Mouse (Mus musculus) urinary bladder, postnatal 36 days (tissue): ENCODE data around the gene Faap24.

Experiments
- DNase-seq, 2 experiments: peaks; one replicate each; pipeline ENCODE4 v3.0.0; 2022; ENCODE audit warnings: low spot score in 2 of 2, mixed read lengths in 1 of 2

Faap24 gene

GRCm38 (mm10) chr7:35396542-35397168, at the start of gene Faap24, which contains the start of gene Cep89:
Gene Faap24, minus strand, starts transcription at chr7:35396836.
Gene Cep89, plus strand, starts transcription at chr7:35397035.
- DNase-seq = peak; percentile 92 to 96

DNA sequence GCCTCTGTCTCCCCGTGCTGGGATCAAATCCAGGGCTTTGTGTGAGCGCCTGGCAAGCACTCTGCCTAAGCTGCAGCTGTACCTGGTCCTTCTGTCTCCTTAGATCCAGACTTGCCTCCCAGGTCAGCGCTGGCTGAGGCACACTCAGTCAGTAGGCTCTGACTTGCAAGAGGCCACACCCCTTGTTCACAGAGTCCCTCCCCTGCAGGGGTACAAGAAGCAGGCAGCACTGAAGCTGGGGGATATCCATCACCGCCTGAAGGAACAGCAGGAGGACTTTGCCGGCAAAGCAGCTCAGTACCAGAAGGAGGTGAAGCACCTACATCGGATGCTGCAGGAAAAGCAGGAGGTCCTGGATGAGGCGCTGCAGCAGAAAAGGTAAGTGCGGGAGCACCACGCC, 38.6 kb upstream of the Faap24 start:
- DNase-seq = no peak

GRCm38 (mm10) chr7:35428146-35428545, 31.5 kb upstream of the Faap24 start:
- DNase-seq = no peak

- no peak for DNase-seq
Measured at GRCm38 (mm10) chr7:35423071-35423470, 26.4 kb upstream of the Faap24 start.

DNA sequence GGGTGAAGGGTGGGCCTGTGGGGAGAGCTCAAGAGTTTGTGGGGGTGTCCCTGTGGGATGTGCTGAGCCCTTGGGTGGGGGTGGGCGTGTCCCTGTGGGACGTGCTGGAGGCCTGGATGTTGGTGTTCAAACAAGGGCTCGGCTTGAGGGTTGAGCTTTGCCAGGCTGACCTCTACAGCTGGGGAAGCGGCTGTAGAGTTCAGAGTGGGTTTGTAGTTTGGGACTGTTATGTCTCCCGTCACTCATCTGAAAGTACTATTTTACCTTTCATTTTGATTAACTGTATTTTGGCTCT, 20.0 kb upstream of the Faap24 start:
- DNase-seq = no peak

GRCm38 (mm10) chr7:35415801-35416653, 19.4 kb upstream of the Faap24 start:
- DNase-seq = no peak

DNA sequence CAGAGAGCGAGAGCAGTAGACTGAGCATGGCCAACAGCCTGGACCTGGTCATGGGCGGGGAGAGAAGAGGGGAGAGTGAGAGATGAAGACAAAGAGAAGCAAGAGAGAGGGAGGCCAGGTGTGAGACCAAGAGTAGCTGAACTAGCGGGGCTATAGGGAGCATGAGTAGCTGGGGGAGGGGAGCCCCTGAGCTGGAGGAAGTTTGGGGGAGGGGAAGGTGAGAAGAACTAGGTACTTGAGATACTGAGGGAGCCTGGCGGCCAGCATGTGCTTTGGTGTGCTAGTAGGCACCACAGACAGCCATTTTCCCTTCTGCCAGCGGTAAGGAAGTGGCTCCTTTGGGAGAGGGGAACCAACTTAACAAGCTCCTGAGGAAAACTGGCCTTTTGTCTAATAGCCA, 18.6 kb upstream of the Faap24 start:
- DNase-seq = no peak

- DNase-seq = no peak
Measured at GRCm38 (mm10) chr7:35401169-35401568, 4.5 kb upstream of the Faap24 start.

DNA sequence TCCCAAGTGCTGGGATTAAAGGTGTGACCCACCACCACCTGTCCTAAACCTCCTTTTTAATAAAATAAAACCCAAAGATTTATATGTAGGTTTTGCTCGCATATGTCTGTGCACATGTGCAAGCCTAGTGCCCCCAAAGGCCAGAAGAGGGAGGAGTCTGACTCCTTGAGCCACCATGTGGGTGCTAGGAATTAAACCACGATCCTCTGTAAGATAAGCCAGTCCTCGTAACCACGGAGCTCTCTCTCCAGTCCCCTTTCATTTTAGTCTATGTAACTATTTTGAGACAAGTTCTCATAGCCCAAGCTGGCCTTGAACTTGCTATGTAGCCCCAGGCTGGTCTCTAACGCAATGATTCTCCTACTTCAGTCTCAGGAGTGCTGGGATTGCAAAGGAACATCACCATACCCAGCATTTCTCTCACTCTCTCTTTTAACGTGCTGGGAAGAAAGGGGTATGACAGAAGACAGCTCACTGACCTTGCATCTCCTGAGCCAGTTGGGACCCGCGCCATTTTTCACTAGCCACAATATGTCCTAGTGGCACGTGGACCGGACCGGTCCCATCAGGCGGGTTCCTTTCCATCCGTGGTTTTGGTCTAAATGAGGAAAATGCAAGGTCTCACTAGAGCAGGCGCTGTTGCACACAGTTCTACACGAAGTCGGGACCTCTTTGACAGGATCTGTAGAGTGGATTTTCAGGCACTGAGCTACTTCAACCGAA, 741 bp downstream of the Faap24 start:
- DNase-seq = peak in 1 of 2 experiments; percentile 4

- no peak for DNase-seq
Measured at GRCm38 (mm10) chr7:35392935-35393334, 3.7 kb downstream of the Faap24 start.

DNA sequence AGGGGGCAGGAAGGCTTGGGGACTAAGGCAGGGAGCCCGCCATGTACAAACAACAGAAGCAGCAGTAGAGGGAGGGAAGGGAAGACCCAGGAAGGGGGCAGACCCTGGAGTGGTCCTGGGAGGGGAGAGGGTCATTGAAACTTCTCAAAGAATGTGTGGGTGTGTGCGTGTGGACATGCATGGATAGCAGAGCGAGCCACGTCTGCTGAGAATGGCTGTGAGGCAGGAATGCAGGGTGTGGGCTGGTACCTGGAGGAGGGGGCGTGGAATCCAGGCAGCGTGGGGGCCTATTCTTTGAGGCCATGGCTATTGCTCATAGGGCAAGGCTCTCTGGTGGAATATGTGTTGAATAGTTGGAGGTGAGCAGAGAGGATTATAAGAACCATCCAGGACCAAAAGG, 7.9 kb downstream of the Faap24 start:
- DNase-seq = no peak

- DNase-seq = no peak
Measured at GRCm38 (mm10) chr7:35386525-35386952, 10.1 kb downstream of the Faap24 start.

- DNase-seq = no peak
Measured at GRCm38 (mm10) chr7:35382706-35383353, 13.8 kb downstream of the Faap24 start.

DNA sequence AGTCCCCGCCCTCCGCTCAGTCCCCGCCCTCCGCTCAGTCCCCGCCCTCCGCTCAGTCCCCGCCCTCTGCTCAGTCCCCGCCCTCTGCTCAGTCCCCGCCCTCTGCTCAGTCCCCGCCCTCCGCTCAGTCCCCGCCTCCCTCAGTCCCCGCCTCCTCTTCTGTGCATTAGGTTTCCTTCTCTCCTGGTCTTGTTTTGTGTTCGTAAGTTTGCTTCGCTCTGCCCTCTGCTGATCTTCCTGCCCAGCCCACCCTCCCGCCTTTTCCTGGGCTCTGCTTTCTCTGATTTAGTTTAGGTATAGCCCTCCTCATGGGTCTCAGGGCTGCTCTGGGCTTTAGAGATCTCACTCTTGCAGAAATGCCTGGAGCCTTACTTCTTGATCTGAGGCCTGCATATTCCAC, 14.8 kb downstream of the Faap24 start:
- no peak for DNase-seq

- DNase-seq = no peak
Measured at GRCm38 (mm10) chr7:35380351-35380750, 16.3 kb downstream of the Faap24 start.

DNA sequence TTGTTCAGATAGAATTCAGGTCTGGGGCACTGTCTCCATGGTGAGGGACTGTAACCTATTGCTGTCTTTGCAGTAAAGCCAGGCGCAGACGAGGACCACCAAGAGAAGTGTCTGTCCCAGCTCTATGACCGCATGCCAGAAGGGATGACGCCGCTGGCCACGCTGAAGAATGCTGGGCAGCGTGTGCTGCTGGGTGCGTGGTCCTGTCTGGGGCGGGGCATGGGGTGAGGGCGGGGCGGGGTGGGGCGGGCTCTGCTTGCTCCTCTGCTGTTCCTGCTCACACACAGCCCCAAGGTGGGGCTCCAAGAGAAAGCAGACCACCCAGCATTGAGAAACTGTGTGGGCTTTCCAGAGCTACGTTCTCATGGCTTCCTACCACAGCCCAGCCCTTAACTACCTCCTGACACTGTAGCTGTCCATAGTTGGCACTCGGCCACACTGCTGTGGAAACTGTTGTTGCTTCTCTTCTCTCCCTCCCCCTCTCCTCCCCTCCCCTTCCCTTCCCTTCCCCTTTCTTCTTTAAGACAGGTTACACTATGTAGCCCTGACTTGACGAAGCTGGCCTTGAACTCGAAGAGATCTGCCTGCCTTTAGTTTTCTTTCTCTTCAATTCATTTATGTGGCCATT, 17.0 kb downstream of the Faap24 start:
- no peak for DNase-seq

DNA sequence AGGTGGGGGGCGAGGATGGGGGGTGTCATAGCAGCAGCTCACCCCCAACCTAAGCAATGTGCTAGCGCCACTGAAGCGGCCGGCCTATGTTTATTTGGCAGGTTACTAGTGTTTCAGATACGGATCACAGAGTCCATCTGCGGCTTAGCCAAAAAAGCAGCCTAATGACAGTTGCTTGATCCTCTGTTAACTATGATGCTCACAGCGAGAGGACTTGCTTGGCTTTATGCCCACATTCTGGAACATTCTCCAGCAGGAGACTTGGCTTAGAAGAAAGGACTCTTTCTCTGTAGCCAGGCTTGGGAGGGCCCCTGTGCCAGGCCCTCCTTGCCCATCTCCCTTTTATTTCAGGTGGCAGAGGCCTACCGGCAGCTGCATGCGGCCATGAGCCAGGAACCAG, 20.0 kb downstream of the Faap24 start:
- no peak for DNase-seq

DNA sequence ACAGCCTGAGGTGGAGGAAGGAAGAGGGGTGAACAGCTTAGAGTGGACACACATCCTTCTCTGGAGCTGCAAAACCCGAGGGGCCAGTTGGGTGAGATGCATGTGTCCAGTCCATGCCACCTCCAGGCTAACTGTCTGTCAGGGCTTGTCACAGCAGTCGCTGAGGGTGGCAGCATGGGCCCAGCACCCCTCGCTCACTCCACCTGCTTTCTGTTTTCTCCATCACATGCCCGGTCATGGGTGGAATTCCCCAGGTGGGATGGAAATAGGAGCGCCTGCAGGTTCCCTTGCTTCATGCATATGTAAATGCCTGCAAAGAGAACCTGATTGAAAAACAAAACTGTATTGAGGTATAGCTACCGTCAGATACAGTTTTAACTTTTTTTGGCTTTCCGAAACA, 22.4 kb downstream of the Faap24 start:
- no peak for DNase-seq

- no peak for DNase-seq
Measured at GRCm38 (mm10) chr7:35373146-35373989, 23.3 kb downstream of the Faap24 start.

GRCm38 (mm10) chr7:35372483-35373017, 24.1 kb downstream of the Faap24 start:
- no peak for DNase-seq
